Mouse (Mus musculus) heart, embryonic 11.5 days (tissue): ENCODE results near the gene Snrnp25. TPM values are rescaled to one million over a fixed set of nuclear protein-coding genes. Genes with fewer than 3 reads are reported as not detected.

ENCODE experiments used
- ATAC-seq: fragments of 200-750 bp; cut with Nextera tagmentation; replicated peaks from 2 replicates; pipeline ENCODE4 v1.8.0; 2017; ENCODE audit warnings: moderate library complexity; ENCODE audit not compliant: insufficient number of reproducible peaks, low FRiP score, low TSS enrichment
- H3K27ac ChIP-seq: fragments of 300-500 bp; sonication (generic); 2 replicates; pipeline ENCODE4 v1.5.1; 2014; ENCODE audit warnings: mild to moderate bottlenecking, low read depth, low read length
- H3K27me3 ChIP-seq: fragments of 300-500 bp; sonication (generic); 2 replicates; pipeline ENCODE4 v1.6.1; 2014; ENCODE audit warnings: mild to moderate bottlenecking, low read length, mixed read lengths; ENCODE audit not compliant: control insufficient read depth, insufficient read depth
- H3K36me3 ChIP-seq: fragments of 300-500 bp; sonication (generic); 2 replicates; pipeline ENCODE4 v1.6.1; 2014; ENCODE audit warnings: mild to moderate bottlenecking, low read length, moderate library complexity, mixed read lengths; ENCODE audit not compliant: control insufficient read depth, insufficient read depth
- H3K4me1 ChIP-seq: fragments of 300-500 bp; sonication (generic); 2 replicates; pipeline ENCODE4 v1.6.1; 2014; ENCODE audit warnings: low read length; ENCODE audit not compliant: control insufficient read depth, insufficient read depth
- H3K4me2 ChIP-seq: fragments of 300-500 bp; sonication (generic); 2 replicates; pipeline ENCODE4 v1.6.1; 2014; ENCODE audit warnings: mild to moderate bottlenecking, moderate library complexity
- H3K4me3 ChIP-seq: fragments of 300-500 bp; sonication (generic); 2 replicates; pipeline ENCODE4 v1.5.1; 2014; ENCODE audit warnings: low read depth, low read length
- H3K9ac ChIP-seq: fragments of 300-500 bp; sonication (generic); 2 replicates; pipeline ENCODE4 v1.6.1; 2014; ENCODE audit warnings: mild to moderate bottlenecking, low read depth, low read length, moderate library complexity
- H3K9me3 ChIP-seq: fragments of 300-500 bp; sonication (generic); replicated peaks from 2 replicates; pipeline ENCODE4 v1.6.1; 2016; ENCODE audit warnings: low read length; ENCODE audit not compliant: control insufficient read depth
- WGBS: fragments of 180-500 bp; shearing (Covaris S2); extraction: QIAGEN DNeasy Blood & Tissue Kit; methylation state at CpG from one replicate; pipeline ENCODE4 v1.1.7; 2014; ENCODE audit not compliant: insufficient replicate concordance; 5-methylcytosine and 5-hydroxymethylcytosine counted together
- polyA plus RNA-seq: library from polyadenylated mRNA; unstranded; fragments of >200 nt; fragmentation: Nextera tagmentation; extraction: Ambion mirVana; gene quantifications from 2 replicates; pipeline ENCODE4 v1.2.1, GENCODE M21; 2014

Snrnp25 gene
- polyA plus RNA-seq, 1 experiment from 2014 or later, result 72.2 TPM

DNA sequence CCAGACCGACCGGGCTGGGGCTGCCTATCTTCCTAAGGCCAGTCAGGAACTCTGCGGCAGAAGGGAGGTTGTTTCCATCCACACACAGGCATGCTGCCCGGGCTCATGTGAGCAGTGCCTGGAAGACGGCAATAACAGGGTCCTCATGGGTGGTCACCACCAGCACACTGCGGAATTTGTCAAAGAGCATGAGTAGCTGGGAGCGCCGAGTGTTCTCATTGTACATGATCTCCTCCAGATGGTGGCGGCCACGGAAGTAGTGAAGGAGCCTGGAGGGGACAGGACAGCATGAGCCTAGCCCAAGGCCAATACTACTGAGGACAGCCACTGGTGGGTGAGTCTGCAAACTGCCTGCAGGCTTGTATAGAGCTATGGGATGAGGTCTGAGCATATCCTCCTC lies 27.6 kb downstream of the Snrnp25 start:
- H3K27me3 ChIP-seq, result no peaks in the 10 kb centered on the region
- H3K27ac ChIP-seq, result no peak overlapping the region
- H3K4me2 ChIP-seq, result no peak overlapping the region
- peaks cover 6% of the 10 kb centered on the region; the same call in 1 of the 2 replicates for H3K4me1 ChIP-seq
- 83% methylated on average over 10 of the region's 10 CpGs for WGBS
- H3K9me3 ChIP-seq, result no peaks in the 10 kb centered on the region
- no peak overlapping the region for H3K4me3 ChIP-seq
- H3K9ac ChIP-seq, result no peak overlapping the region
- ATAC-seq, result no peak
- peaks cover 17% of the 10 kb centered on the region for H3K36me3 ChIP-seq

DNA sequence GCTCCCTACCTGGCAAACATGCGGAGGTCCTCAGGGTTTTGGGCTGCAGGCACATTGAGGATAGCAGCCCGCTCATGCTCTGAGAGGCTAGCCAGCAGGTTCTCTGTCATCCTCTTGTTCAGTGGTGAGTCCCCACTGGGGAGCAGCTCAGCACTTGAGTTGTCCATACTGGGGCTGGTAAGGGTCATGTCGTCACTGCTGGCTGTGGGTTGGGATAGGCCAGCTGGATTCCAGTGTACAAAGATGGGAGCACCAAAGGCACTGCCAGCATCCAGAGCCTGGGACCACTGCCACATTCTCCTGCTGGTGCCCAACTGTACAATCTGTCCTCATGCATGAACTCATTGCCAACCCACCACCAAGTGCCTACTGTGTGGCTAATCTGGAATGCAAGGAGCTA lies 28.7 kb downstream of the Snrnp25 start:
- H3K36me3 ChIP-seq, result peaks cover 17% of the 10 kb centered on the region

DNA sequence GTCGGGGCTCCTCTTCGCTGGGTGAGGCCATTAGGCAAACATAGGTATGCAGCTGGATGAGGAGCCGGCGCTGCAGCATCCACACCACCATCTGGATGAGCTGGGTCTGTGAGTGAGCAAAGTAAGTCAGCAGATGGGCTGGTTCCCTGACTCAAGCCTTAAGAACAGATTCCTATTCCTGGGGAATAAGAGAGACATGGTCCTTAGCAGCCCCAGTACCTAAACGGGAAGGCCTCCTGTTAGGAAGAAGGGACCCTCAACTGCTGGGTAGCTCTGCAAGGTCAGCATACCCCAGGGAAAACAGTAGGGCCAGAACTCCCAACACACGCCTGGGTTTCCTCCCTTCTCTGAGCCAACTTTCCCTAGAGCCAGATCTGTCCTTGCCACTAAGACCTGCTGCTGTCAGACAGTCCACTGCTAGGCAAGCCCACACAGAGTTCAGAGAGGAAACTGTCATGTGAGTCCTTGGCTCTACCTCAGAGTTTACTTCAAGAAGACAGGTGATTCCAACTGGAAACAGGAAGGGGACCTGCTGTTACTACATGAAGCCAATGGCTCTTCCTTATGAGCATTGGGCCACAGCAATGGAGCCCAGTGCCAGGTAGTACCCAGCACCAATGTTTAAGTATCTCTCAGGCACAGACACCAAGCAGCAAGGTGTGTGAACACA lies 29.7 kb downstream of the Snrnp25 start:
- H3K27me3 ChIP-seq, result no peaks in the 10 kb centered on the region
- WGBS, result 88% methylated on average over 6 of the region's 6 CpGs
- no peak for ATAC-seq
- H3K4me1 ChIP-seq, result peaks cover 6% of the 10 kb centered on the region; the same call in 1 of the 2 replicates
- H3K4me2 ChIP-seq, result no peak overlapping the region
- H3K36me3 ChIP-seq, result peaks cover 17% of the 10 kb centered on the region
- no peak overlapping the region for H3K9ac ChIP-seq
- no peaks in the 10 kb centered on the region for H3K9me3 ChIP-seq
- H3K4me3 ChIP-seq, result no peak overlapping the region
- H3K27ac ChIP-seq, result no peak overlapping the region

More for the DNA sequence above, 28.7 kb downstream of the Snrnp25 start:
- no peak for ATAC-seq
- no peaks in the 10 kb centered on the region for H3K27me3 ChIP-seq
- no peak overlapping the region for H3K4me2 ChIP-seq
- H3K4me1 ChIP-seq, result peaks cover 6% of the 10 kb centered on the region; the same call in 1 of the 2 replicates
- H3K9ac ChIP-seq, result no peak overlapping the region
- no peaks in the 10 kb centered on the region for H3K9me3 ChIP-seq
- no peak overlapping the region for H3K4me3 ChIP-seq
- WGBS, result 87% methylated on average over 3 of the region's 3 CpGs
- H3K27ac ChIP-seq, result no peak overlapping the region

DNA sequence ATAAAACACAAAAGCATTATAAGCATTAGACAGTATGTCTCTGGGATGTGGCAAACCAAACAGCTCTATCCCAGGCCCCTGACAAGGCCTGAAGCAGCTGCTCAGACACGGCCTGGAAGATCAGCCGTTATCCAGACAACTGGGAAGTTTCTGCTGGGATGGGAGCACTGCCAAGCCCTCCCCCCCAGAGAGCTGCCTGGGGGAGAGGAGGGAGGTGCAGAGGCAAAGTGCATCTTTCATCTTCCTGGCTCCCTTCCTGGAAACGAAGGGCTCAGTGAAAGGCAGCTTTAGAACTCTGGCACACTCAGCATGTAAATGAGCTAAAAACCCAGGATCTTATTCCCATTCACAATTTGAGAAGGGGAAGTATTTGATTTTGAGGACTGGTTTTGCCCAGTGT lies 30.4 kb downstream of the Snrnp25 start:
- Histone ChIP-seq H3K36me3 (peaks cover 21% of the 10 kb centered on the region), H3K9me3 (no peaks in the 10 kb centered on the region), H3K27ac (no peak overlapping the region), H3K4me3 (no peak overlapping the region), H3K4me2 (no peak overlapping the region), H3K4me1 (peaks cover 6% of the 10 kb centered on the region; the same call in 1 of the 2 replicates), H3K9ac (no peak overlapping the region), H3K27me3 (no peaks in the 10 kb centered on the region)
- 50% methylated on average over 3 of the region's 3 CpGs for WGBS
- no peak for ATAC-seq

DNA sequence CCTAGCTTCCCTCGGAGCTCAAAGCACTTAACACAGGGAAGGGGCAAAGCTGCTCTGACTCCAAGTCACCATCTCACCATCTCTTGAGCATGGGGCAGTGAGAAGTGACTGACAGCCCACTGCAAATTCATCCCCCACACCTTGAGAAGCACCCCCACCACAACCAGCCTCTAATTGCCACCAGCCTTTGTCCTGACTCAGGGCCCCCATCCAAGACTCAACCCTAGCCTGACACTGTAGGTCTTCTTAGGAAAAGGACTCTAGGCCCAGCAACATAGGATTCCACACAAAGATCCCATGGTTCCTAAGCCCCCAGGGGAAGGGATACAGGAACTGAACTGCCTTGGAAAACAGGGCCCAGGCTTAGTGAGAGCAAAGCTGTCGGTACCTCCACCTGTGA lies 30.9 kb downstream of the Snrnp25 start:
- 76% methylated on average over 2 of the region's 2 CpGs for WGBS
- Histone ChIP-seq H3K4me1 (peaks cover 6% of the 10 kb centered on the region; the same call in 1 of the 2 replicates), H3K4me3 (no peak overlapping the region), H3K9me3 (no peaks in the 10 kb centered on the region), H3K27me3 (no peaks in the 10 kb centered on the region), H3K9ac (no peak overlapping the region), H3K27ac (no peak overlapping the region), H3K36me3 (peaks cover 23% of the 10 kb centered on the region), H3K4me2 (no peak overlapping the region)
- ATAC-seq, result no peak

DNA sequence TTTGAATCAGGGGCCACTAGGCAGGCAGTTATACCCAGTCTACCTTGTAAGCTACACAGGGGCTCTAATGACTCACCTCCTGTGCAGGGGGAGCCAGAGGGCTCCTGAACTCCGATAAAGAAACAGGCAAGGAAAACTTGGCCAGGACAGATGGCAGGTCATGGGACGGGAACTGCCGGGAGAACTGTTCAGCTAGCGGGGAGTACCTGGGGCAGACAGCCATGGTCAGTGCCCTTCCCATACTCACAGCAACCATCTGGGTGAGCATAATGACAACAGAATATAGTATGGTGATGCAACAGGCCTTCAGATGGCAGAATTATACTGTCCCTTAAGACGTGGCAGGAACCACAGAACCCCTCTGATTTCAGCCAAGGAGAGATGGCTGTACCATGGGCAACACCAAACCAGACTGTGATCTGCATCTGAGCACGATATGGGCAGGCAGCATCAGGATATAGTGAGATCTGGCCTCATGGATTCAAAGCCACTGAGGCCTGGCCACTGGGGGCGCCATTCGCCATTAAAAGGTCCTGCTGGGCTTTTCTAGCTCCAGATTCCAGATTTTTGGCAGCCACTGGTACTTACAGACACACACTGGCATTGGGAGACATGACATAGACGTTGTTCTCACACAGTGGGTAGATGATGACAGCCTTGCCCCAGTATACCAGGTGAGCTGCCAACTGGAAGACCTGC lies 31.6 kb downstream of the Snrnp25 start:
- H3K27me3 ChIP-seq, result no peaks in the 10 kb centered on the region
- H3K27ac ChIP-seq, result no peak overlapping the region
- H3K9me3 ChIP-seq, result no peaks in the 10 kb centered on the region
- no peak for ATAC-seq
- 61% methylated on average over 9 of the region's 9 CpGs for WGBS
- no peak overlapping the region for H3K4me2 ChIP-seq
- H3K4me3 ChIP-seq, result no peak overlapping the region
- no peak overlapping the region for H3K9ac ChIP-seq
- peaks cover 6% of the 10 kb centered on the region; the same call in 1 of the 2 replicates for H3K4me1 ChIP-seq
- peaks cover 17% of the 10 kb centered on the region for H3K36me3 ChIP-seq

DNA sequence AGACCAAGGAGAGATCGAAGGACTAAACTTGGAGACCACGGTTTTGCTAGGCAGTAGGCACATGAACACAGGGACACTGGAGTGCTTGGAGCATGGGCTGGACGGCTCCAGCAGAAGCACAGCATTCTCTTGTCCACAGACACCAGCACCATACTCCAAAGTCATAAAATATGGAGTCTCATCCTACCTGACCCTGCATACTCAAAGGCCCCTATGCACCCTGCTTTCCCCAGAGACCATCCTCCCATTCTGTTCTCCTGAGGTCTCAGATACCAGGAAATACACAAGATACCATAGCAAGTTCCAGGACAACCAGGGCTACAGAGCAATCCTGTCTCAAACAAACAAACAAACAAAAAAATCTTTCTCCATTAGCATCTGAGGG lies 32.2 kb downstream of the Snrnp25 start:
- Histone ChIP-seq H3K27ac (no peak overlapping the region), H3K9ac (no peak overlapping the region), H3K4me3 (no peak overlapping the region), H3K36me3 (peaks cover 16% of the 10 kb centered on the region), H3K4me1 (peaks cover 6% of the 10 kb centered on the region; the same call in 1 of the 2 replicates), H3K9me3 (no peaks in the 10 kb centered on the region), H3K27me3 (no peaks in the 10 kb centered on the region), H3K4me2 (no peak overlapping the region)
- ATAC-seq, result no peak
- WGBS, result 86% methylated on average over 3 of the region's 3 CpGs

DNA sequence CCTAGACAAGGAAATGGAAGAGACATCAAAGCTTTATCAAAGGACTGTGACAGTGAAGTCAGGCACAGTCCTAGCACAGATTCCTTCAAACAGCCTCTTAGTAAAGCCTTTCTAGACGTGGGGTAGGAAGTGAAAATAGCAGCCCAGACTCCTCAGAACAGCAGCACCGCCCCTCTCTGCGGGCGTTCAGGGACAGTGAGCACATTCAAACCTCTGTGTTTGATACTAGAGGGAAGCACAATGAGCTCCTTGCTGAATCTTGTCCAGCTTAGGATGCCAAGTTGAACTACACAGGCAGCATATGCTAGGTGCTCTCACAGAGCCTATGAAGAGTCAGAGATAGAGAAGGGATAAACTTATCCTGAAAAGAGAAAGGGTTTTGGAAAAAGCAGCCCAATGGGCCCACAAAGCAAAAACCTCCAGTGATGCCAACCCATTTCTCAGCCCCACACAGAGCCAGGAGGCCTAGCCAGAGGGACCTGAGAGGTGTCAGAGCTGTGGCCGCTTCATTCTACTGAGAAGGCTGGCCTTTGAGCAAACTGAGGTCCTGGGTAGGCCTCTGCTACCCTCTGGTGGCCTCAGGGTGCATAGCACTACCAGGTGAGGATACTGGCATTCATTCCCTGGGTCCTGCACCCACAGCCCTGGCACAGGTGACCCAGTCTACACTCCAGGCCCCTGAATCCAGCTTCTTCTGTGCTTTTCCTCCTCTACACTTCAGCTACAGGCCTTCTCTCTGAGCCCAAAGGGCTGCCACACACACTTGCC lies 33.1 kb downstream of the Snrnp25 start:
- no peaks in the 10 kb centered on the region for H3K27me3 ChIP-seq
- H3K36me3 ChIP-seq, result peaks cover 14% of the 10 kb centered on the region
- peaks cover 9% of the 10 kb centered on the region; the same call in 1 of the 2 replicates for H3K4me1 ChIP-seq
- no peaks in the 10 kb centered on the region for H3K9me3 ChIP-seq
- no peak overlapping the region for H3K9ac ChIP-seq
- no peak overlapping the region for H3K4me2 ChIP-seq
- WGBS, result 67% methylated on average over 5 of the region's 5 CpGs
- H3K27ac ChIP-seq, result no peak overlapping the region
- H3K4me3 ChIP-seq, result no peak overlapping the region
- 0 out of 2 replicates have a peak, but pooled peaks have one; percentile 40 for ATAC-seq
